Mouse (Mus musculus): ENCODE measurements around the gene 3110009E18Rik. TPM values are rescaled to one million over a fixed set of nuclear protein-coding genes. Genes with fewer than 3 reads are reported as not detected.

3110009E18Rik gene
- 4.3 and 5.1 TPM in 2 replicates for polyA plus RNA-seq (2012; rRNA removed)

DNA sequence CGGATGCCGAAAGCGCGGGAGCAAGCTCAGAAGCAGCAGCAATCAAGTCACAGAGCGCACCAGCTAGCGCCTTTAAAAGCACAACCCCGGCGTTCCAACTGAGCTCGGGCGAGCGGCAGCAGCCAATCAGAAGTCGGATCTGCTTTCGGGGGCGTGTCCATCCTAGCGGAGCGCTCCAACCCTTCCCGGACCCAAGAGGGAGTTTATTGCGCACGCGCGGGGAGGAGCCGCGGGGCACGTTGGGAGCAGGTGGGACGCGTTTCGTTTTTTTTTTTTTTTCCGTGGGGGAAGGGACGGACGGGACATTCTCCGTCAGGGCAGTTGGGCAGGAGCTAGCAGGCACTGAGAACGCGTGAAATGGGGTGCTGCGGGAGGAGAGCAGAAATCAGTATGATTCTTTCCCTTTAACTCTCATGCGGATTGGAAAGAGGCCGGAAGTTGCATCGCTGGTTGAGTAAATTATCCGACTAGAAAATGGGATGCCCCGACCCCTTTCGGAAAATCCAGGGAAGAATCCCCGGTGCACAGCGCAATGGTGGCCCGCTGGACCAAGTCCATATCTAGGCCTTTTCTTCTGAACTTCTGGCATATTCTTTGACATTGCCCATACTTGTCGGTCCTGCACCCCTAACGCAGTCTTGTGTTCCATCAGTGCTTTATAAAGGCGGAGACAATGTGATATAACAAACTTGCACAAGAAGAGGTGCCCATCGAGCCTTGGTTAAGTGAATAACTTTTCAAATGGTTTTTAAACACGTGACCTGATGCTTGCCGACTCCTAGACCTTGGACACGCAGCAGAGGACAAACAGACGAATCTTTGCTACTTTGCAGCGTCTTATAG lies at the start of gene 3110009E18Rik, which contains the start of gene Dbi:
Gene 3110009E18Rik, plus strand, starts transcription at position 219 of the 843 bp plus-strand sequence.
Gene Dbi, minus strand, starts transcription at position 110 of the 843 bp plus-strand sequence.
- TF ChIP-seq CTCF (conservative IDR thresholded peaks at IDR 0.05; ENCODE audit: insufficient read depth, insufficient read length, low read depth, low read length) (no peak), POLR2A (IDR thresholded peaks at IDR 0.05; ENCODE audit: low read depth, low read length) (peak; percentile 96)
- peak; percentile 99 for DNase-seq
- peak within 1 kb of the TSS; percentile 93 for H3K27ac ChIP-seq (ENCODE audit: insufficient read depth, low read depth, low read length)
- peaks cover 25% of the 10 kb centered on the region for H3K4me1 ChIP-seq (ENCODE audit: control insufficient read depth, insufficient read depth, low read length)
- H3K36me3 ChIP-seq (ENCODE audit: control insufficient read depth, insufficient read depth, low read length), result no peaks in the 10 kb centered on the region
- peak within 1 kb of the TSS; percentile 79 for H3K4me3 ChIP-seq (ENCODE audit: insufficient read depth, low read depth, low read length)
- under 1% methylated on average over 52 of the region's 52 CpGs for WGBS
- H3K27me3 ChIP-seq (replicated peaks; ENCODE audit: control insufficient read depth, insufficient read depth, low read length), result no peaks in the 10 kb centered on the region

DNA sequence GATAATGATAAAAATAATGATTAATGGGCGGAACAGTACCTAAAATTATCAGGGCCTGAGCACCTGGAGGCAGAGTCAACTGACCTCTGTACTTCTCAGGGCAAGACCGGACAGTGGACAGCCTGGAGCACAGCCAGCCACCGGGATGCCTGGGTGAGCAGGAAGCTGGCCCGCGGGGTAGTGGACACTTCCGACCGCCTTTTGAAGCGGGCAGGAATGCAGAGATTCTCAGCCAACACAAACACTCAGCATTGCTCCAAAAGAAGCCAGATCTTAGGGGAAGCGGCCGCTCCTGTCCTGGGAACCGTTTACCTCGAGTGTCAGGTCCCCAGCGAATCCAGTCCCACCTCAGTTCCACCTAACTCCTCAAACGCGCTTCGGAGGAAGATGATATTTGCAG lies 48.1 kb upstream of the 3110009E18Rik start:
- Histone ChIP-seq H3K4me1 (ENCODE audit: control insufficient read depth, insufficient read depth, low read length) (peaks cover 34% of the 10 kb centered on the region), H3K27ac (ENCODE audit: insufficient read depth, low read depth, low read length) (peak overlapping the region; percentile 30; the same call in 1 of the 2 replicates), H3K4me3 (ENCODE audit: insufficient read depth, low read depth, low read length) (peak overlapping the region; percentile 54), H3K36me3 (ENCODE audit: control insufficient read depth, insufficient read depth, low read length) (no peaks in the 10 kb centered on the region), H3K27me3 (replicated peaks; ENCODE audit: control insufficient read depth, insufficient read depth, low read length) (no peaks in the 10 kb centered on the region)
- TF ChIP-seq CTCF (conservative IDR thresholded peaks at IDR 0.05; ENCODE audit: insufficient read depth, insufficient read length, low read depth, low read length) (no peak), POLR2A (IDR thresholded peaks at IDR 0.05; ENCODE audit: low read depth, low read length) (no peak)
- WGBS, result 3% methylated on average over 16 of the region's 16 CpGs
- peak; percentile 97 for DNase-seq

GRCm38 (mm10) chr1:120073519-120074306 lies 47.3 kb upstream of the 3110009E18Rik start, which contains the start of gene Tmem37:
TSS of gene Tmem37 (minus strand) at chr1:120074074.
- Histone ChIP-seq H3K4me1 (ENCODE audit: control insufficient read depth, insufficient read depth, low read length) (peaks cover 34% of the 10 kb centered on the region), H3K36me3 (ENCODE audit: control insufficient read depth, insufficient read depth, low read length) (no peaks in the 10 kb centered on the region), H3K27me3 (replicated peaks; ENCODE audit: control insufficient read depth, insufficient read depth, low read length) (no peaks in the 10 kb centered on the region), H3K4me3 (ENCODE audit: insufficient read depth, low read depth, low read length) (peak within 1 kb of the TSS; percentile 54), H3K27ac (ENCODE audit: insufficient read depth, low read depth, low read length) (peak within 1 kb of the TSS; percentile 81)
- WGBS, result 2% methylated on average over 40 of the region's 40 CpGs
- DNase-seq, result peak; percentile 96
- TF ChIP-seq POLR2A (IDR thresholded peaks at IDR 0.05; ENCODE audit: low read depth, low read length) (peak; percentile 26), CTCF (conservative IDR thresholded peaks at IDR 0.05; ENCODE audit: insufficient read depth, insufficient read length, low read depth, low read length) (no peak)

- Histone ChIP-seq H3K4me3 (ENCODE audit: insufficient read depth, low read depth, low read length) (no peak overlapping the region; the same call in 1 of the 2 replicates), H3K27ac (ENCODE audit: insufficient read depth, low read depth, low read length) (peak overlapping the region; percentile 81), H3K4me1 (ENCODE audit: control insufficient read depth, insufficient read depth, low read length) (peaks cover 30% of the 10 kb centered on the region), H3K27me3 (replicated peaks; ENCODE audit: control insufficient read depth, insufficient read depth, low read length) (no peaks in the 10 kb centered on the region), H3K36me3 (ENCODE audit: control insufficient read depth, insufficient read depth, low read length) (no peaks in the 10 kb centered on the region)
- WGBS, result 36% methylated on average over 4 of the region's 4 CpGs
- no peak for DNase-seq
- TF ChIP-seq POLR2A (IDR thresholded peaks at IDR 0.05; ENCODE audit: low read depth, low read length), result no peak
- no peak for TF ChIP-seq CTCF (conservative IDR thresholded peaks at IDR 0.05; ENCODE audit: insufficient read depth, insufficient read length, low read depth, low read length)
These were observed 46.7 kb upstream of the 3110009E18Rik start for GRCm38 (mm10) chr1:120074307-120074702.

GRCm38 (mm10) chr1:120074931-120075330 lies 46.1 kb upstream of the 3110009E18Rik start:
- Histone ChIP-seq H3K36me3 (ENCODE audit: control insufficient read depth, insufficient read depth, low read length) (no peaks in the 10 kb centered on the region), H3K27me3 (replicated peaks; ENCODE audit: control insufficient read depth, insufficient read depth, low read length) (no peaks in the 10 kb centered on the region), H3K27ac (ENCODE audit: insufficient read depth, low read depth, low read length) (peak overlapping the region; percentile 40), H3K4me1 (ENCODE audit: control insufficient read depth, insufficient read depth, low read length) (peaks cover 28% of the 10 kb centered on the region), H3K4me3 (ENCODE audit: insufficient read depth, low read depth, low read length) (no peak overlapping the region)
- WGBS, result 19% methylated on average over 4 of the region's 4 CpGs
- peak; percentile 78 for DNase-seq
- TF ChIP-seq POLR2A (IDR thresholded peaks at IDR 0.05; ENCODE audit: low read depth, low read length), result no peak

GRCm38 (mm10) chr1:120075507-120075906 lies 45.5 kb upstream of the 3110009E18Rik start:
- 61% methylated on average over 5 of the region's 5 CpGs for WGBS
- Histone ChIP-seq H3K36me3 (ENCODE audit: control insufficient read depth, insufficient read depth, low read length) (no peaks in the 10 kb centered on the region), H3K4me3 (ENCODE audit: insufficient read depth, low read depth, low read length) (no peak overlapping the region), H3K4me1 (ENCODE audit: control insufficient read depth, insufficient read depth, low read length) (peaks cover 28% of the 10 kb centered on the region), H3K27ac (ENCODE audit: insufficient read depth, low read depth, low read length) (peak overlapping the region; percentile 40), H3K27me3 (replicated peaks; ENCODE audit: control insufficient read depth, insufficient read depth, low read length) (no peaks in the 10 kb centered on the region)
- TF ChIP-seq CTCF (conservative IDR thresholded peaks at IDR 0.05; ENCODE audit: insufficient read depth, insufficient read length, low read depth, low read length) (no peak), POLR2A (IDR thresholded peaks at IDR 0.05; ENCODE audit: low read depth, low read length) (no peak)
- no peak for DNase-seq
